Mouse (Mus musculus): ENCODE results near the gene Mpl. TPM values are rescaled to one million over a fixed set of nuclear protein-coding genes. Genes with fewer than 3 reads are reported as not detected.
A peak's percentile ranks its signal among the peaks of the same experiment; 100 is the strongest.

The Mpl gene
- not detected for polyA plus RNA-seq (2017; shearing (Covaris generic))

- no peak for ATAC-seq
Measured at GRCm38 (mm10) chr4:118457345-118457975, at the start of gene Mpl. Mpl (minus strand) TSS chr4:118457513.

GRCm38 (mm10) chr4:118505551-118505950 lies 48.2 kb upstream of the Mpl start:
- ATAC-seq, result no peak

DNA sequence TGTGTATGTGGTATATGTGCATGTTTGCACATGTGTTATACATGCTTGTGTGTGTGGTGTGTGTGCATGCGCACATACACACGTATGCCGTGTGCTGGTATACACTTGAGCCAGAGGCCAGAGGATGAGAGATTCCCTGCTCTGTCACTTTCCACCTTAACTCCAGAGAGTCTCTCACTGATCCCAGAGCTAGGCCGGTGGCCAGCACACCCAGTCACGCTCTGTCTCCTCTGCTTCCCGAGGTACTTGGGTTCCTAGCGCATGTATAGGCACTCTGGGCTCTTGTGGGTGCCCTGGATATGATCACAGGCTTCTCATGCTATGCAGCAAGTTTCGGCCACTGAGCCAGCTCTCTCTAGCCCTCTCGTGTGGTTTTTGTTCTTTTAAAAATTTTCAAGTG lies 43.5 kb upstream of the Mpl start:
- no peak for ATAC-seq

GRCm38 (mm10) chr4:118500171-118500724 lies 42.9 kb upstream of the Mpl start:
- no peak for ATAC-seq

- ATAC-seq, result no peak
Measured at GRCm38 (mm10) chr4:118490461-118490860, 33.1 kb upstream of the Mpl start.

- no peak for ATAC-seq
Measured at GRCm38 (mm10) chr4:118489717-118490132, 32.4 kb upstream of the Mpl start, which contains the start of gene Tie1. Tie1 (minus strand) TSS chr4:118490061.

DNA sequence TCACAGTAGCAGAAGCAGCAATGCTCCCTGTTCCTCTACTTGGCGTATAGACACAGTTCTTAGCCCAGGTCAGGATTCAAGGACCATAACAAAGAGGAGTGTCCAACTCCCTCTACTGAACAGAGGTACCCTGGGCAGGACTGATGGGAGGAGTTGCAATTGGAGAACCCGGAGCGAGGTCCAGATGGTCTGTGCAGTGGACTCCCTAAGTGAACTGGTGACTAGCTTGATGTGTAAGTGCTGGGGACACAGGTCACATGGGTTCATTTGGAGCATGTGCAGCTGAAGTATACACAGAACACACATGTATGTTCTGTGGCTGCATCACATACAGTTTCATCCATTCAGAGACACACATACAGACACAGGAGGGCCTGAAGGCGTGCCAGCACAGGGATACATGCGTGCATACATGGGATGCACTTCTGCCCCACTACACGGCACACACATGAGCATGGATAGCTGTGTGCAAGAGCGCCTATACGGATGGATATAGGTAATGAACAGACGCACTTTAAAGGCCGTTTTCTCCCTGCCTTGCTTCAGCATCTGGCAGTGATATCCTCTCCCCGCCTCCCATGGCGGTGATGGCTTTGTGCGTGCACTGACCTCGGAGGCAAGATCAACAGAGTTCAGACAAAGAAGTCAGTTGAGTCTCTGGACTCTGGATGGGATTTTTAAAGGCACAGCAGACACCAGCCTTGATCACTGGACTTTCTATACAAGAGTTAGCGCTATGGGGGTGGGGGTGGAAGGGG lies 19.6 kb upstream of the Mpl start:
- ATAC-seq, result no peak

- ATAC-seq, result no peak
Measured at GRCm38 (mm10) chr4:118472687-118473086, 15.4 kb upstream of the Mpl start.

DNA sequence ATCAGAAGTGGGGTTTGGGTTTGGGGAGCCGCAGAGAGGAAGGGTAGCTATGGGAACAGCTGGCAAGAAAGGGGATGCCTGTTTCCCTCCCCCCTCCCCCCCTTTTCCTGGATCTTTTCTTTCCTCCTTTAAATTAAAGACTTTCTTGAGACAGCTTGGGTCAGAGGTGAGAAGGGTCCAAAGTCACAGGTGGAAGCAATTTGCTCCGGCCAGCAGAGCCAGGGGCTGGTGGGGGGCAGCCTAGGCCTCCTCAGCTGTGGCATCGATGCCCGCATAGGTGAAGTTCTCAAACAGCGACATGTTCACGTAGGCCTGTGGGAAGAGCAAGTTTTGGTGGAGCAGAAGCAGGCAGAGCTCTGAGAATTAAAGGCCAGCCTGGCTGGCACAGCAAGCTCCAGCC lies 14.0 kb upstream of the Mpl start:
- ATAC-seq, result no peak

DNA sequence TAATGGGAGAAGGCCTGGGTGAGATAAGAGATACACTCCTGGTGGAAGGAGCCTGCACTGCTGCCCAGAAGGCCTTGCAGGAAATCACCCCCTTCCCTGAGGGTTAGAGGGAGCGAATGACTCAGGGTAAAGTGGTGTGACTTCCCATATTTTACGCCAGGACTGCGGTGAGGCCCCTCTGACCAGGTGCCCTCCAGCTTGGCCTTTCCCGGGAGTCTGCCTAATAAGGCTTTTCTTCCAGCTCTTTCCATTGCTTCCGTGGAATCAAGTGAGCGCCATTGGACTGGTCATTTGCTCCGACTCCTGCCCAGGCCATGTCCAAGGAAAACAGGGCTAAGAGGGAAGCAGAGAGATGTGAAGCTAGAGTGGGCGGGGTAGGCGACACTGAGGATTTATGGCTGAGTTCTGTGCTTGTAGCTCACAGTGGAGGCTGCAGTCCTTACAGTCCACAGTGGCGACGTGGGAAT lies 8.4 kb upstream of the Mpl start:
- no peak for ATAC-seq

DNA sequence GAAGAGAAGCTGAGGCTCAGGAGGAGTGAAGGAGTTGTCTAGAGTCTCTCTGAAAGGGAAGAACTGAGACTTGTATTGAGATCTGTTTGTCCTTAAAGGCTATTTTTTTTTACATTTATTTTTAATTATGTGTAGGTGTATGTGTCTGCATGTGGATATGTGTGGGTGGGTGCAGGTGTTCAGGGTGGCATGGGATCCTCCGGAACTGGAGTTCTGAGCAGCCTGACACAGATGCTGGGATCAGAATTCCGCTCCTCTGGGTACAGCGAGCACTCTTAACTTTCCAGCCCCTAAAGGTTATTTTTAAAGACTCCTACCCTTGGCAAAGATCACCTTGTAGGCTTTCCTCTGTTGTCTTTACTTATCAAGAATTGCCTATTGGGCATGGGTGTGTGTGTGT lies 7.6 kb upstream of the Mpl start:
- no peak for ATAC-seq

DNA sequence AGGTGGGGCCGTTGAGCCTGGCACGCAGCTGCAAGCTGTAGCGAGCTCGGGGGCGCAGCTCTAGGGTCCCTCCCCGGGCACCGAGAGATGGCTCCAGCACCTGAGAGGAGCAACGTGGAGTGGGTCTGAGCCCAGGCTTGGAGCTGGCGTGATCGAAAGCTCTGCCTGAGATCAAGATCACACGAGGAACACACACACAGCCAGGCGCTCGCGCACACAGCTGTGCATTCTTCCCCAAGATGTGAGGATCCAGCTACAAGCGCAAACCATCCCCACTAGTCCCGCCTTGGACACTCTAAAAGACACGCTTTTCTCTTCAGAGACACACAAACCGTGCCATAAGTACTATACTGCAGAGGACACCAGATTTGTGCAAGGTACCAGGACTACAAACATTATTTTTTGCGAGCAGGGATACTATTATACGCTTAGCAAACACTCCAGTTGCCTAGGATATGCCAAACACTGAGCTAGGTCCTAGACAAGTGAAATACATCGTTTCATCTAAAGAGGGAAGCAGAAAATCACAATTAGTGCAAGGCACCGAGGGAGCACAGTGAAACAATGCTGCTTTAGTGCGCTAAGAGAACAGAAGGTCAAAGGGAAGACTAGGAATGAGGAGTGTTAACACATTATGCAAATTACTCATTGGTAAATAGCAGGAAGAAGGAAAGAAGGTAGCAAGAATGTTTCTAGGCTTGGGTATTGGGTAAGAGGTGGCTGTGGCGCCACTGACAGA lies 10.7 kb downstream of the Mpl start:
- no peak for ATAC-seq

- ATAC-seq, result no peak
Measured at GRCm38 (mm10) chr4:118445781-118446414, 11.4 kb downstream of the Mpl start.

- no peak for ATAC-seq
Measured at GRCm38 (mm10) chr4:118445088-118445487, 12.2 kb downstream of the Mpl start.

DNA sequence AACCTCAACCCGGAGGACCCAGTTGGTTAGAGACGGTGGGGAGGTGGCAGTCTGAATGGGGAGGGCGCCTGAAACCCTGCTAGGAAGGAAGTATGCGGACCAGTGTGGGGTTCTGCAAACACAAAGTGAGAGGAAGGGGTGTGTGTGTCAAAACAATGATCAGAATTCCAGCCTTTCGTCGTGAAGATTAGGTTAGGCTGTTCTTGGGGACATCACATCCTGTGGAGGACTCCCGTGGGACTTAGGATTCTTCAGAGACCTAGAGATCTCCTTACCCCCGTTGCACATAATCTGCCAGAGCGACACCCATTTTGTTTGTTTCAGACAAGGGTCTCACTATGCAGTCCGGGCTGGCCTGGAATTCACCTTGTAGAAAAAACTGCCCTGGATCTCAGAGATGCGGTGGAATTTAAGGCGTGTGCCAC lies 19.5 kb downstream of the Mpl start:
- peak; percentile 36 for ATAC-seq

DNA sequence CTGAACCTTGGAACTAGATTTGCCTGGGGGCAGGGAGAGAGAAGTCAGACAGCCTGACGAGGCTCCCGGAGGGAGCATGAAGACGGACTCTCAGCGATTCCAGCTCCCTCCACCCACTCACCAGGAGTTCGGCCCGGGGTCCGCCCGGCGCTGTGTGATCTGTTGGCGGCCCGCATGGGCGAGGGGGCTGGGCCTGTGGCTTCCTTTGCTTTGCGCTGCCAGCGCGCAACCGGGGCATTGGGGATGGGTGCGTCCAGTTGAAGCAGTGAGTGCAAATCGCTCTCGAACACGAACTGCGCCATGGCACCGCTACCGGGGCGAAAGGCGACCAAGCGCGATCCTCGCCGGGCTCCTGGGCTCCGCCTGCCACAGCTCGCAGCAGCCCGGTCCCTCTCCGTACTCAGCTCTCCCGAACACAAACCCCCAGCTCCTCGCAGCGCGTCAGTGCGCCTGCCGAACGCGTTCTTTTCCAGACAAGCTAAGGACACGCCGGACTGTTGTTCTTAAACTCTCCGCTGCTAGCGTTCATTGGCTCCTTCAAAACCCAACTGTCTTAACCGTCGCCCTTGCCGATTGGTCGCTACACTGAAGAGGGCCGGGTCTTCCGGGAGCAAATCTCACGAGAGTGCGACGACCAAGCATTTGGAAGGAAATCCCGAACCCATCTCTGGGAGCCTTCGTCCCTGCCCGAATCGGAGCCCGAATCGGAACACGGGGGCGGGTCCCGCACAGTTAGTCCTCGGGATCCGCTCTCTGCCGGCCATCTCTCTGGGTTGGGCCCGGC lies 20.3 kb downstream of the Mpl start, which contains the start of gene Cdc20:
Gene Cdc20 (minus strand): TSS at position 533 of the 784 bp plus-strand sequence.
- peak; percentile 98 for ATAC-seq

GRCm38 (mm10) chr4:118432332-118432731 lies 25.0 kb downstream of the Mpl start:
- ATAC-seq, result no peak

DNA sequence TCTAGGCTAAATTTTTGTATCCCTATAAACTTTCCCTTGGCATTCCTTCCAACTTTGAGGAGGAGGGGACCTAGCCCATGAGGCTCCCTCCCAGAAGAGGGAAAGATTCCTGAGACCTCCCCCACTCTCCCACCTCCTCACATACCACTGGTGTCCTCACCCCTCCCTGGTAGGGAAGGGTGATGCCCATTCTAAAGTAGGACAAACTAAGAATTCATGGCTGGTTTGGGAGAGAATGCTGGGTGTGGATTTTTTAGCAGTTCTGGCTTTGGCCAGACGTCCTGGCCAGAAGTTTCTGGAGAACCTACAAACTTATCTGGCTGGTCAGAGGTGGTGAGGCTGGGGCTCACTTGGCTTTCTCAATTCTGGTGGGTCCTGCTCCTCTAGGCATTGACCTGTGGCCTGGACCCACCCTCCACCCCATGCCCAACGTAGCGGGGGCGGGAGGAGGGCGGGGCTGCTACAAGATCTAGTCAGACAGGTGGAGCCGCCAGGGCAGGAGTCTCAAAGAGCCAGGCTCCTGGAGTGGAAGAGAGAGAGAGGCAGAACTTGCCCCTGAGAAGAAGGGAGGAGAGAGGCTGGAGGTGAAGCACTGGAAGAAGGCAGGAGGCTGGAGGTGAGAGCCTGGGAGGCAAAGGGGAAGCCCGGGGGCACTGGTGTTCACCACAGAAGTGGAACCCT lies 28.0 kb downstream of the Mpl start:
- no peak for ATAC-seq

DNA sequence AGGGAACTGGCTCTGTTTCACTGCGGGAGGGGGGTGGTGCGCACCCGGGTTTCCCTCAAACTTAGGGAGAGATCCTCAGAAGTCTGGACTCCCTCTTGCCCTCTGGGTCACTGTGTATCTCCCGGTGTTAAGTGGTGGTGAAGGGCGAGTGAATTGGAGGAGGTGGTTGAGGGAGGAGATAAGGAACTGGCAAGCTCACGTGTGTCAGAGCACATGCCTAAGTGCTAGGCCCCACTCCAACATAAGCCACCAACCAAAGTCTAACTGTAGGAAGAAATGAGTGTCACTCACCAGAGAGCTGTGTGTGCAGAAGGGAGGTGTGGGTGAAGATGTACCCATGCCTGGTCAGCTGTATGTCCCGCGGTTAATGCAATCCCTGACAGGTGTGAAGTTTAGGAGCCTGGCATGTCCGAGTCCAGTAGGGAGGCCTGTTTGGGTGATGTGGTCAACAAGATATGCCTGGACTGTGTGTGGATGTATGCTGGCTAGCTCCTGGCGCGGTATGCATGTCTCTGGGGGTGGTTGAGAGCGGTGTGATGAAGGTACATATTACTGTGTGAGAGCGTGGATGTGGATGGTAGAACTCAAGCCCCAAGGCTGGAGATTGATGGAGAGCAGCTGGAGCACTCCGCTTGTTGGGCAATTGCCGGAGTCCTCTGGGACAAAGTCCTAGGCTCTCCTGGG lies 28.6 kb downstream of the Mpl start:
- ATAC-seq, result peak; percentile 42

DNA sequence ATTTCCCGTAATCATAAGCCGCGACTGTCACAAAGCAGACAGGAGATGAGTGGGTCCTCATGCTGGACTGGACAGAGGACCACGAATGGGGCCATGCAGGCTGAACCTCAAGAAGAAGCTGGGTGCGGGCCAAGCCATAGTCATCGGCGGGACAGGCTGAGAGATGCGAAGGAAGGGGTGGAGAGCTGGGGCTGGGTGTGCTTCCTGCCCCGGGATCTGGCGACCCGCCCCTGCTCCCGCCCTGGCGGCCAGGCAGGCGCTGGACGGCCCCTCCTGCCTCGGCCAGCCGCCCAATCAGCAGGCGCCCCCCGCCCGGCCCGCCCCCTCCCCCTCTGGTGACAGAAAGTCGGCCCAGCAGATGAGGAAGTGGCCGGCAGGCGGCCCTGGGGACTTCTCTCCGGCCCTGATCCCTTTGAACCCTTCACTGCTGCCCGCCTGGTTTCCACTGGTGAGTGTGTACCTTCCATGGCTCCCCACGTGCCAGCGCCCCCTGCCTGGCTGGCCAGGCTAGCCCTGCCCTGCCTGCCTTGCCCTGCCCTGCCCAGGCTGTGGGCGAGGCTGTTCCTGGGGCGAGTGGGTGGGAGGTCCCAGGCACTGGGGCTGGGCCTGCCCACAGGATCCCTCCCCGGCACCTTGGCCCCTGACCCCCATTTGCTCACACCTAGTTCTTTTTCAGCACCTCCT lies 29.4 kb downstream of the Mpl start, which contains the start of gene Elovl1:
Gene Elovl1 (plus strand): TSS at position 326 of the 684 bp plus-strand sequence.
- ATAC-seq, result peak; percentile 88
